Comparison of ENCODE assay signal across 12 mouse cellular contexts in genomic region chr7:27375274-27375673, GRCm38 (mm10). TPM values are rescaled to one million over a fixed set of nuclear protein-coding genes. Genes with fewer than 3 reads are reported as not detected.
A peak's percentile ranks its signal among the peaks of the same experiment; 100 is the strongest.
DNase-seq lines count a peak whose midpoint lies in the region; ATAC-seq lines count a peak whose summit lies in the region.
"Had no signal": no experiment of that assay in that cellular context is flagged by ENCODE, and none has a peak within 500 bp of the region (broad histone marks: within the 10 kb centered on the region; RNA-seq: fewer than 3 reads in every experiment).

No protein-coding gene starts in this region.

- 1% methylated on average over 22 of the region's 22 CpGs for WGBS in embryonic facial prominence, embryonic 13.5 days
- WGBS in midbrain, embryonic 14.5 days = 2% methylated on average over 22 of the region's 22 CpGs

- H3K27me3 ChIP-seq in embryonic facial prominence, embryonic 13.5 days = peaks cover 79% of the 10 kb centered on the region
- H3K27me3 ChIP-seq in midbrain, embryonic 14.5 days (ENCODE audit: control insufficient read depth, insufficient read depth, low read length) = peaks cover 65% of the 10 kb centered on the region

- peak overlapping the region; percentile 46 for H3K4me2 ChIP-seq in embryonic facial prominence, embryonic 13.5 days
- 0 out of 2 replicates have a peak overlapping the region, but pooled peaks have one; percentile 8 for H3K4me2 ChIP-seq in midbrain, embryonic 14.5 days (ENCODE audit: low read length)
- H3K4me2 ChIP-seq: lung, embryonic 15.5 days had no signal

- peak overlapping the region; percentile 46 for H3K9ac ChIP-seq in embryonic facial prominence, embryonic 13.5 days
- H3K9ac ChIP-seq in midbrain, embryonic 14.5 days (replicated peaks; ENCODE audit: low read length) = no peak overlapping the region
- H3K9ac ChIP-seq: lung, embryonic 15.5 days had no signal

- intact Hi-C loops in heart, postnatal 10 days (cut with DNase I) = no loop called here

- peak; percentile 17 for DNase-seq in cerebellum, adult 11-12 months
- peak; percentile 65 to 78 for DNase-seq in left cerebral cortex, adult 18-20 months (ENCODE audit: low spot score in 2 of 2)
- DNase-seq in left cerebral cortex, adult 11 months (ENCODE audit: low spot score) = no peak
- no peak for DNase-seq in midbrain, embryonic 14.5 days
- DNase-seq in heart, postnatal 10 days = no peak
- no peak for DNase-seq in adrenal gland, postnatal 10 days
- DNase-seq: cerebellum, postnatal 25 days; heart, postnatal 14 days had no signal

- 0 out of 2 replicates have a peak, but pooled peaks cover 2% of the 10 kb centered on the region for H3K9me3 ChIP-seq in embryonic facial prominence, embryonic 13.5 days
- H3K9me3 ChIP-seq in midbrain, embryonic 14.5 days (ENCODE audit: control insufficient read depth, low read length) = peaks cover 1% of the 10 kb centered on the region; the same call in 1 of the 2 replicates
- H3K9me3 ChIP-seq: lung, embryonic 15.5 days had no signal

- ATAC-seq in cerebellum, adult (ENCODE audit: insufficient number of reproducible peaks, low FRiP score, low TSS enrichment) = no peak
- no peak for ATAC-seq in embryonic facial prominence, embryonic 13.5 days (ENCODE audit: insufficient number of reproducible peaks, insufficient read depth, low FRiP score, low TSS enrichment, low read depth)
- no peak for ATAC-seq in midbrain, embryonic 14.5 days (ENCODE audit: low FRiP score, low TSS enrichment)

- peak overlapping the region; percentile 26 for H3K4me3 ChIP-seq in embryonic facial prominence, embryonic 13.5 days
- no peak overlapping the region for H3K4me3 ChIP-seq in midbrain, embryonic 14.5 days (replicated peaks; ENCODE audit: low read depth, low read length)
- H3K4me3 ChIP-seq: lung, embryonic 15.5 days; myocyte had no signal

- peaks cover 22% of the 10 kb centered on the region for H3K4me1 ChIP-seq in embryonic facial prominence, embryonic 13.5 days
- no peaks in the 10 kb centered on the region for H3K4me1 ChIP-seq in midbrain, embryonic 14.5 days (ENCODE audit: control insufficient read depth, insufficient read depth, low read length)

- no peak overlapping the region for H3K27ac ChIP-seq in embryonic facial prominence, embryonic 13.5 days
- no peak overlapping the region for H3K27ac ChIP-seq in midbrain, embryonic 14.5 days (replicated peaks; ENCODE audit: low read depth, low read length)
- H3K27ac ChIP-seq: lung, embryonic 15.5 days had no signal

- no peaks in the 10 kb centered on the region for H3K36me3 ChIP-seq in embryonic facial prominence, embryonic 13.5 days
- 0 out of 2 replicates have a peak, but pooled peaks cover under 1% of the 10 kb centered on the region for H3K36me3 ChIP-seq in midbrain, embryonic 14.5 days (ENCODE audit: control insufficient read depth, insufficient read depth, low read length)
- H3K36me3 ChIP-seq: lung, embryonic 15.5 days had no signal

RNA-seq across cellular contexts. Expression of gene Gm20479, which starts 18.1 kb away (rescaled TPM):
- not detected for total RNA-seq in left cerebral cortex, adult 18-20 months (2021)
- polyA plus RNA-seq in embryonic facial prominence, embryonic 13.5 days (2015; fragmentation: Nextera tagmentation; extraction: Ambion mirVana) = not detected in 2 replicates
- polyA plus RNA-seq in midbrain, embryonic 14.5 days (2014; fragmentation: Nextera tagmentation; extraction: Ambion mirVana) = not detected in 2 replicates
- under 1 TPM in 1 of 2 experiments, not detected in 1; 0.99 TPM for total RNA-seq in heart, postnatal 10 days (2021)
- 1 to 10 TPM in 1 of 2 experiments, not detected in 1; 2.5 TPM for total RNA-seq in adrenal gland, postnatal 10 days (2021)

RNA-seq across cellular contexts. Expression of gene Shkbp1, which starts 19.5 kb away (rescaled TPM):
- total RNA-seq in left cerebral cortex, adult 18-20 months (2021) = 10 to 100 TPM; 27.9 to 33.2 TPM
- 61.5 and 70.6 TPM in 2 replicates for polyA plus RNA-seq in embryonic facial prominence, embryonic 13.5 days (2015; fragmentation: Nextera tagmentation; extraction: Ambion mirVana)
- 50.4 and 52.5 TPM in 2 replicates for polyA plus RNA-seq in midbrain, embryonic 14.5 days (2014; fragmentation: Nextera tagmentation; extraction: Ambion mirVana)
- 10 to 100 TPM; 13.8 to 17.5 TPM for total RNA-seq in heart, postnatal 10 days (2021)
- 10 to 100 TPM; 19.6 to 22.9 TPM for total RNA-seq in adrenal gland, postnatal 10 days (2021)

RNA-seq across cellular contexts. Expression of gene Ltbp4, which starts 37.8 kb away (rescaled TPM):
- 10 to 100 TPM; 42.2 to 46.6 TPM for total RNA-seq in left cerebral cortex, adult 18-20 months (2021)
- polyA plus RNA-seq in embryonic facial prominence, embryonic 13.5 days (2015; fragmentation: Nextera tagmentation; extraction: Ambion mirVana) = 32.0 and 40.3 TPM in 2 replicates
- 6.4 and 7.4 TPM in 2 replicates for polyA plus RNA-seq in midbrain, embryonic 14.5 days (2014; fragmentation: Nextera tagmentation; extraction: Ambion mirVana)
- 100 to 1,000 TPM; 387 to 393 TPM for total RNA-seq in heart, postnatal 10 days (2021)
- total RNA-seq in adrenal gland, postnatal 10 days (2021) = 100 to 1,000 TPM; 107 to 111 TPM

Comparison
In these comparisons a context has a peak if more than half of its experiments do, and no peak if none do; other contexts are left out.
1. DNase-seq: peak in cerebellum, adult 11-12 months (single experiment) and left cerebral cortex, adult 18-20 months (2 of 2); none in left cerebral cortex, adult 11 months (single experiment), midbrain, embryonic 14.5 days (single experiment), heart, postnatal 10 days (0 of 2) and adrenal gland, postnatal 10 days (single experiment).